Mouse (Mus musculus) heart, postnatal 36 days (tissue): ENCODE results near the gene Flcn. TPM values are rescaled to one million over a fixed set of nuclear protein-coding genes. Genes with fewer than 3 reads are reported as not detected.

Source experiments
- DNase-seq, 2 experiments: peaks; one replicate each; pipeline ENCODE4 v3.0.0; 2021 to 2022
- intact Hi-C: fragments of 180-260 bp; cut with DNase I; formaldehyde crosslinking; loops from one replicate; pipeline ENCODE4 v1.15.1; 2025
- total RNA-seq, 2 experiments: library from RNA; stranded (reverse); gene quantifications; 2 replicates each; pipeline ENCODE4 v1.2.3; 2021

The Flcn gene
- total RNA-seq, 2 experiments from 2014 or later = 41.4 to 51.3 TPM

- intact Hi-C loops = no loop called here
Observed at GRCm38 (mm10) chr11:59808170-59808960, 1.5 kb downstream of the Flcn start.

GRCm38 (mm10) chr11:59805656-59806055, 4.2 kb downstream of the Flcn start:
- intact Hi-C loops = no loop called here
- DNase-seq = no peak

More at GRCm38 (mm10) chr11:59808170-59808960, 1.5 kb downstream of the Flcn start:
- DNase-seq = no peak

- intact Hi-C loops = no loop called here
- DNase-seq = no peak
Observed at GRCm38 (mm10) chr11:59805256-59805655, 4.6 kb downstream of the Flcn start.

GRCm38 (mm10) chr11:59804409-59805110, 5.3 kb downstream of the Flcn start:
- no peak for DNase-seq
- intact Hi-C loops = no loop called here

GRCm38 (mm10) chr11:59803516-59803915, 6.3 kb downstream of the Flcn start:
- intact Hi-C loops = no loop called here
- DNase-seq = no peak

- intact Hi-C loops = no loop called here
- DNase-seq = no peak
Observed at GRCm38 (mm10) chr11:59801881-59802280, 7.9 kb downstream of the Flcn start.

GRCm38 (mm10) chr11:59800412-59800811, 9.4 kb downstream of the Flcn start:
- no peak for DNase-seq
- intact Hi-C loops = no loop called here

GRCm38 (mm10) chr11:59793390-59793789, 16.4 kb downstream of the Flcn start:
- intact Hi-C loops = no loop called here
- no peak for DNase-seq

GRCm38 (mm10) chr11:59789311-59789710, 20.5 kb downstream of the Flcn start:
- no peak for DNase-seq
- intact Hi-C loops = no loop called here

- intact Hi-C loops = no loop called here
- peak; percentile 38 to 43 for DNase-seq
Observed at GRCm38 (mm10) chr11:59787199-59787781, 22.5 kb downstream of the Flcn start, which contains the start of gene Pld6. Gene Pld6 (minus strand): TSS chr11:59787645.

- intact Hi-C loops = no loop called here
- DNase-seq = no peak
Observed at GRCm38 (mm10) chr11:59786444-59787198, 23.2 kb downstream of the Flcn start.

- intact Hi-C loops = no loop called here
- no peak for DNase-seq
Observed at GRCm38 (mm10) chr11:59783591-59783990, 26.2 kb downstream of the Flcn start.

- intact Hi-C loops = no loop called here
Observed at GRCm38 (mm10) chr11:59782091-59782590, 27.7 kb downstream of the Flcn start.

GRCm38 (mm10) chr11:59780241-59780640, 29.6 kb downstream of the Flcn start:
- intact Hi-C loops = no loop called here
- DNase-seq = no peak

More at GRCm38 (mm10) chr11:59782091-59782590, 27.7 kb downstream of the Flcn start:
- no peak for DNase-seq

- DNase-seq = no peak
- intact Hi-C loops = no loop called here
Observed at GRCm38 (mm10) chr11:59779406-59779805, 30.4 kb downstream of the Flcn start.

GRCm38 (mm10) chr11:59778874-59779223, 31.0 kb downstream of the Flcn start:
- intact Hi-C loops = no loop called here

GRCm38 (mm10) chr11:59778181-59778873, 31.5 kb downstream of the Flcn start:
- intact Hi-C loops = no loop called here
- DNase-seq = peak; percentile 73 to 83

More at GRCm38 (mm10) chr11:59778874-59779223, 31.0 kb downstream of the Flcn start:
- no peak for DNase-seq

GRCm38 (mm10) chr11:59777259-59777658, 32.6 kb downstream of the Flcn start:
- intact Hi-C loops = no loop called here
- no peak for DNase-seq

- no peak for DNase-seq
- intact Hi-C loops = loop anchor here (2.0 kb wide), 1 partner anchor 151 kb away; no protein-coding TSS in a partner anchor
Observed at GRCm38 (mm10) chr11:59775435-59776148, 34.2 kb downstream of the Flcn start.
